Mouse (Mus musculus) G1E (cell line): Measurements from ENCODE around the gene Wfdc3.

ENCODE experiments used
- CTCF ChIP-seq: IDR thresholded peaks from 2 replicates; pipeline ENCODE4 v1.5.1; 2012; ENCODE audit warnings: low read depth, low read length, inconsistent platforms, mixed read lengths
- GATA1 ChIP-seq: IDR thresholded peaks from 2 replicates; pipeline ENCODE4 v1.6.1; 2012; ENCODE audit warnings: borderline replicate concordance, low read length, inconsistent platforms, mixed read lengths
- GATA2 ChIP-seq: IDR thresholded peaks from 2 replicates; pipeline ENCODE4 v1.6.1; 2012; ENCODE audit warnings: low read depth, low read length, inconsistent platforms, borderline replicate concordance
- POLR2AphosphoS5 ChIP-seq: IDR thresholded peaks from 2 replicates; pipeline ENCODE4 v1.6.1; 2012; ENCODE audit warnings: low read depth, low read length, inconsistent platforms; ENCODE audit not compliant: insufficient replicate concordance
- TAL1 ChIP-seq: conservative IDR thresholded peaks from 2 replicates; pipeline ENCODE4 v1.6.1; 2012; ENCODE audit warnings: low read depth, low read length, inconsistent platforms, mixed read lengths

DNA sequence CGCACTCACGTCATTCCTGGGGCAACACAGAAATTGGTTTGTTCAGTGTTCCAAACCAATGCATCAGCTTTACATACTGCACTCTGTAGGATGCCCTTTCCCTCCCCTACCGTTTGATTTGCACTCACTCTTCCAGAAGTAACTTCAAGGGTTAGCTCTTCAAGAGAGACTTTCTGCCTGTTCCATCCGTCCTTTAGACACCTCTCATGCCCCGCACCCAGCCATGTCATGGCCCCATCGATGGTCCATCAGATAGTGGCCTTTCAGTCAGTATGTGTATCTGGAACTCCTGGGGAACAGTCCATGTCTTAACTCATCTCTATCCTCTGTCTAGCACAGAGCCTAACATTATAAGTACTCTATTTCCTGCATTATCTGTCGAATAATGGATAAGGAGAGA is 16.9 kb upstream of the Wfdc3 start:
- TF ChIP-seq CTCF (no peak), GATA1 (no peak), TAL1 (no peak), GATA2 (no peak), POLR2AphosphoS5 (no peak)
